Mouse (Mus musculus): ENCODE data around the gene Tnfrsf21.

Gene Tnfrsf21

DNA sequence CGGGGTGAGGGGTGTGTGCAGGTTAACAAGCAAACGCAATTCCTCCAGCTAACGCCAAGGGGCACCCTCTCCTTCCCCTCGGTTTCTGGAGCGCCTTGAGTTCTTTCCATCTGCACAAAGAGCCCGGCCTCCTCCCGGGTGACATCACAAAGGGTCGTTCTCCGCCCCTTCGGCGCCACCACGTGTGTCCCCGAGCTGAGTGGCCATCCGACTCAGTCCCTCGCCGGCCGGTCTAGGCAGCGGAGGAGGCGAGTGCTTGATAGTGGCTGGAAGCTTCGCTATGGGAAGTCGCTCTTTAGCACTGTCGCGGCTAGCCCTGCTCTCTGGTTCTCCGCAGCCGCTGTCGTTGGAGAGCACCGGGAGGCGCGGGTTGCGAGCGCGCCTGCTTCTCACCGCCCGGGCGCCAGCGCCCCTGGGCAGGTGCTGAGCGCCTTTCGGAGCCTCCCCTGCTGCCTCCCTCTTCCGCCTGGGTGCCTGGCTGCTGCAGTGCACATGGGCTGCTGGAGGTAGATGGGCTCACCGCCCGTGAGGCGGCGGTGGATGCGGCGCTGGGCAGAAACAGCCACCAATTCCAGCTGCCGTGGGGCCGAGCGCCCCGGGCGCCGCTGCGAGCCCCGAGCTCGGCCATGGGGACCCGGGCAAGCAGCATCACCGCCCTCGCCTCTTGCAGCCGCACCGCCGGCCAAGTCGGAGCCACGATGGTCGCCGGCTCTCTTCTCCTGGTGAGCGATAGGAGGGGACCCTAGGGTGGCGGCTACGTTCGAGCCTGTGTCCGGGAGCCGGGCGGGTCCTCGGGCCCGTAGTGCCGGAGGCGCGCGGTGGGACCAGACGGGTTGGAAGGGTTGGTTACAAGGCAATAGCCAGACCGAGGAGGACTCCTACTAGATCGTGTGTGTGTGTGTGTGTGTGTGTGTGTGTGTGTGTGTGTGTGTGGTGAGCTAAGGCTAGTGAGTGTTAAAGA, at the start of gene Tnfrsf21:
TSS of gene Tnfrsf21 (plus strand) at position 185 of the 961 bp plus-strand sequence.
- DNase-seq: peak; percentile 85

DNA sequence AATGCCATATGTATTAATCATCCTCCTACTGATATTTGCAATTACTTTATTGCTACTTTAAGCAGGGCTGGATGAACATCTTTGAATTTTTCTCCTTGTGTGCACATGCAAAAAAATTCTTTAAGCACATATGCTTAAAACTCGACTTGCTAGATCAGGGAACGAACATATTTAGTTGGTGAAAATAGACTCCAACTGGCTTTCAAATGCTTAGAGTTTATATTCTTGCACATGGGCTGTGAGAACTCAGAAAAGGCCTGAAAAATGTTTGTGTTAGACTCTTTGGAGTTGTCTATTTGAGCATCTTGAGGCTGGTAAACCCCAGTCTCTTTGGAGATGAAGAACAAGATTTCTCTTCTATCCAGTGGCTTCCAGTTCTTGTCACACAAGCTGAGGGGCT, 48.2 kb upstream of the Tnfrsf21 start:
- no peak for DNase-seq

DNA sequence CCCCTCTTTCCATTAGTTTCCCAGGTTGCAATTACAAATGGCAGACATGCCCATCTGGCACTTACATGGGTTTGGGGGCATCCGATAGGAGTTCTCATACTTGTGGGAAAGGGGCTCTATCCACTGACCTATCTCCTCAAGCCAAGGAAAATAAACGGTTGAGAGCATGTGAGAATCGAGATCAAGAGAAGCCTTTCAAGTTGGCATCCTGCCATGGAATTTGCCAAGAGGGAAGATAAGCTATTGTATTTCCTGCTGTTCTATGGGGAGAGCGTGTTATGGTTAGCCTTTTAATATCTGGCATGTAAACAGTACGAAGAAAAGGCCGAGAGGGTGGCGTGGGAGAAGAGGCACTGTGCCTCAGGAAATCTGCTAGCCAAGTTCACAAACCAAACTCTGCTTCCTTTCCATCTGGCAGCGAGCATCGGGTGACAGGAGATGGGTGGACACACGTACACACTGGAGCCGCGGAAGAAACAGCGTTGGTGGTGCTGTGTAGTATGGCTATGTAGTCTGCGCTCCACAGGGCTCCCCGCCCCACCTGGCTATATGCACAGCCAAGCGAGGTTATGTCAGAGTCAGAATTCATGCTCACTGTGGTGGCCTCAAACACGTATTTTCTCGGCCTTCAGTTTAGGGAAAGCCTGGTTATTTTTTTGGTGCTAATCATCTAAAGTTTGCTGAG, 40.9 kb upstream of the Tnfrsf21 start:
- no peak for DNase-seq

DNA sequence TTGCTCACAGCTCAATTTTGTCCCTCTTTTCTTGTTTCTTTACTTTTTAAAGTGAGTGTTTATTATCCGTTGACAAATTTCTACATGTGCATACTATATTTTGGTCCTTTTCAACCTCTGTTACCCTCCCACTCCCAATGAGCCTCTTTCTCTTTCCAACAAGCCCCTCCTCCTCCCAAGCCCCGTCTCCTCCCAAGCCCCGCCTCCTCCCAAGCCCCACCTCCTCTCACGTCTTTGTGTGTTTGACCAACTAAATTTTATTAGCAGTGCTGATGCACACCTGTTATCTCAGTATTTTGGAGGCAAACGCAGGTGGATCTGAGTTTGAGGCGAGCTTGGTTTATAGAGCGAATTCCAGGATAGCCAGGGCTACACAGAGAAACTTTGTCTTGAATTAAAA, 38.6 kb upstream of the Tnfrsf21 start:
- DNase-seq: no peak

DNA sequence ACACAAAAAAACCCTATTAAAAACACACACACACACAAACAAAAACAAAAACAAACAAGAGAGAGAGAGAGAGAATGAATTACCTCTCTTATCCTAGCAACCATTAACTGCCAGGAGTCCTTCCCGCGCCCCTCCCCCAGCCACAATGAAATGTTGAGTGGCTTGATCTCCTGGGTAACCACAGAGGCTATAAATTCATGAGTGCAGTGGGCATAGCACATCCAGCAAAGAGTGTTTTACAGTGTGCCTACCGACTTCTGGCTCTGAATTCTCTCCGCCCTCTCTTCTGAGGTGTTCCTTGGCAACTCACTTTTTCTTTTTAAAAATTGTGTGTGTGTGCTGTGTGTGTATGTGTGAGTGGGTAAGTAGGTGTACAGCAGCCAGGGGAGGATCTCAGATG, 38.0 kb upstream of the Tnfrsf21 start:
- DNase-seq: no peak

DNA sequence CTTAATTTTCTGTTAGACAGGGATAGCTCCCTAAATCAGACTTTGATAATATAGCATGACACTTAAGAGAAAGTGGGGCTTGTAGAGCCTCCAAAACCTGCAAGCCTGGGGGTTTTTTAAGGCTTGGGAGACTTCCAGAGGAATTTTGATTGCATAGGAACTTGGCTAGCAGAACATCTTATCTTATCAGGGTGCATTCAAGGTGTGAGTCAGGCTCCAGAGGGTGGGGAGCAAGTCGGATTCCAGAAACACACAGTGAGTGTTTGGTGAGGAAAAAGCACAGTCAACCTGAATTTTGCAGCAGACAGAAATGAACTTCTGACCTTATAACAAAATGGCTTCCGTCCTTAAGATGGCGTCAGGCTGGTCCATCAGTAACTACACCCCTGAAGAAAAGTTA, 34.5 kb upstream of the Tnfrsf21 start:
- no peak for DNase-seq

DNA sequence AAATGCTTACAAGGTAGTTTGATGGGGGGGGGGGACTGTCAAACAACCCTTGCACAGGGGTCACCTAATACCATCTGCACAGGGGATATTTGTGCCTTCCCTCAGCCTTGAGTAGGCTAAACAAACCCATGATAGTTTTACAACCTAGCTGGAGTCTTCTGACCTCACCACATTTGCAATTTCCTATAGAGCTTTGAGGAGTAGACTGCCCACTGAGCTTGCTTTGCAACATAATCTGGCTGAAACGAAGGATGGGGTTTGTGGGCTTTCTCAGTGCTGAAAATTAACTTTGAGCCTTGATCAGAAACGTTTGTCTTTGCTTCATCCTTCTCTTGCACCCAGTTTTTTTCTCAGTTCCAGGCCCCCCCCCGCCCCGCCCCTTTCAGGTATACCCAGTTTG, 33.8 kb upstream of the Tnfrsf21 start:
- no peak for DNase-seq

DNA sequence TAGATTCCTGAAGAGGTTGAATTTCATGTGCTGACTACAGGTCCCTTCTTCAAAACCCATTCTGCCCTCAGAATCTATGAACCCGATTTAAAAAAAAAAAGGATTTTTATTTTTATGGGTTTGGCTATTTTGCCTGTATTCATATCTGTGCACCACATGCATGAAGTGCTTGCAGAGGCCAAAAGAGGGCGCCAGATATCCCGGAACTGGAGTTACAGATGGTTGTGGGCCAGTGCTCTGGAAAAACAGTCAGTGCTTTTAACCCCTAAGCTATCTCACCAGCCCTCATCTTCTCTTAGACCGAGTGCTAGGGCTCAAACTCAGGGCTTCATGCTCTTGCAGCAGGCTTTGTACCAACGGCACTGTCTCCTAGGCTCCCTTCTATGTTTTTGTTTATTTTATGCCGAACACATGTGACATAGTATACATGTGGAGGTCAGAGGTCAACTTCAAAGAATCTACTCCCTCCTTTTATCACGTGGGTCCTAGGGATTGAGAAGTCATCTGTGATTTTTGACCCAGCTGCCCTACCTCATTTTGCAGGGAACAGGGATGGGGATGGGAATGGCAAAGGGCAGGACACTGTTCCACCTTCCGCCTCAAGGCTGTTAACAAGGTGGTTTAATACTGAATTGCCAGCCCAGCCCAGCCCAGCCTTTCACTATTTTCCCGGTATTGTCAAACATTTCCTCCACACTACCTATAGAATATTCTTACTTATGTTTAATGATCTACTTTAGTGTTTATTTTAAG, 30.3 kb upstream of the Tnfrsf21 start:
- peak; percentile 49 for DNase-seq

DNA sequence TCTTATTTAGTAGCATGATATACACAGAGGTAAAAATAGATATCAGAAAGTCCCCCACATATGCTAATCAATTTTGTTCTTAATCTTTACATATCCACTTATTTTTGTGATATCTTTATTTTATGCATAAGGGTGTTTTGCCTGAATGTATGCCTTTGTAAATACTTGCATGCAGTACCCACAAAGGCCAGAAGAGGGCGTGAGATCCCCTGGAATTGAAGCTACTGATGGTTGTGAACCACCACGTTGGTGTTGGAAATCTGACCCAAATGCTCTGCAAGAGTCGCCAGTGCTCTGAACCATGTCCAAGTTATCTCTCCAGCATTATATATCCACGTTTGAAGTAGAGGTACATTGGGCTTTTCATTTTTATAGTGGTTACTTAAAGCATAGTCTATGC, 28.7 kb upstream of the Tnfrsf21 start:
- peak; percentile 29 for DNase-seq

DNA sequence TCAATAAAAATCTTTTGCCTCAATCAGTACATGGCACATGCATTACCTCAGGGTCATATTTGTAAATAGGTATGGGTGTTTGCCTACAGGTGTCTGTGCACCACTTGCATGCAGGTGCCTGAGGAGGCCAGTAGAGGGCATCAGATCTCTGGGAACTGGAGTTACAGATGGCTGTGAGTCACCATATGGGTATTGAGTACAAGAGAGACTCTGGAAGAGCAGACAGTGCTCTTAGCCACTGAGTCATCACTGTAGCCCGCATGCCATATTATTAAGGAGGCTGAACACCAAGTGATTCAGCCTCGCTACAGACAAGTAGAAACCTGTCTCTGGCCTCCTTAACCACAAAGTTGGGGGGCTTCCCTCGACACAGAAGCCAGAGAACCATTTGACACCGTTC, 26.4 kb upstream of the Tnfrsf21 start:
- DNase-seq: no peak

DNA sequence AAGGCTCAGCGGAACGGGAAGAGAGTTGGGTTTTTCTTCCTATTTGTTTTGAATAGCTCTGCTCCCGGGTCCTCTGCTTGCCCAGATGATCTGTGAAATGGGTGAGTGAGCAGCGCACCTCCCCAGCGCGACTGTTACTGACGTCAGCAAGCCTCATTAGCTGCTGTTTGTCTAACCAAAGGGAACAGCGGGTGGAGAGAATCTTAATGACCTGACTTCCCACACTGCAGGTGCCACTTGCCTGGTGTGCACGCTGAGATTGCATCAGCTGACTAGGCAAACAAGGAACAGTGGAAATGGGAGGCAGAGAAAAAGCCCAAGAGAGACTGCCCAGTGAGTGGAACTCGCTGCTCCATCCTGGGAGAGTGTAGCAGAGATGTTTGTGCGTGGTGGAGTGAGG, 25.2 kb upstream of the Tnfrsf21 start:
- DNase-seq: no peak

DNA sequence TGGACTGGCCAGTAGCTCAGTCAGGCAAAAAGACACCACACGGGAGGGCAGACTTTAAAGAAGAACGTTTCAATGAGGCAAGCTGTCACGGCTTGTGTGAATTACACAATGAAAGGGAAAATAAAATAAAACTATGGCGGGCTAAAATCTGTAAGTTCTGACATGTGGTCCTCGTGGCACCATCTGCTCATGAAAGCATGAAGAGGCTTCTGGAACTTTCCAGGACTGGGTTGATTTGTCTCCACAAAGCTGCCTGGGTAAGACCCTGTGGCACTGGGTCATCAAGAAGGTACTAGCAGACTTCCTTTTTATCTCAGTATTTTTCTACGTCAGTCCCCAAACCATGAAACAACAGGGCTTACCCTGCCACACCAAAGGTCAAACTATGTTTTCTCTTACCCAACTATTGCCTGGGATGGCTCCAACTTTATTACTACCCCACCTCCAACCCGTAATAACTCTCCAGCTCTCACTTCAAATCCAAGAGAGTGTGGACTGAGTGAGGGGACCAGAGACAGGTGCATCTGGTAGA, 16.8 kb upstream of the Tnfrsf21 start:
- DNase-seq: no peak

DNA sequence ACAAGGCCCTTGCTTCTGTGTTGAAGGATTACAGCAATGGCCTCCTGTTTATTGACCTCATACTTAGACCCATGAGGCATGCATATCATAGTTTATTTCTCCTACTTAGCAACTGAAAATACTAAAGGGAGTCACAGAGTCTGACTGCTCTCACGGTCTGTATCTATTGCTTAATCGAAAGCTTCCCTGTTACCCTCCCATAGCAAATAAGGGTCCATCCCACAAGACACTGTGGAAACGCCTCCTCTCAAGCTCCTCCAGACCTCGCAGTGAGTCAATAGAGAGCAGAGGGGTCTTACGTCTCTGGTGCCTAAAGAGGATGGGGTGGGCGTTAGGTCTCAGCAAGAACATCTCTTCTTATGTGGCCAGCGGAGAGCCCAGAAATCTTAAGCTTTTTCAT, 15.8 kb upstream of the Tnfrsf21 start:
- DNase-seq: no peak

DNA sequence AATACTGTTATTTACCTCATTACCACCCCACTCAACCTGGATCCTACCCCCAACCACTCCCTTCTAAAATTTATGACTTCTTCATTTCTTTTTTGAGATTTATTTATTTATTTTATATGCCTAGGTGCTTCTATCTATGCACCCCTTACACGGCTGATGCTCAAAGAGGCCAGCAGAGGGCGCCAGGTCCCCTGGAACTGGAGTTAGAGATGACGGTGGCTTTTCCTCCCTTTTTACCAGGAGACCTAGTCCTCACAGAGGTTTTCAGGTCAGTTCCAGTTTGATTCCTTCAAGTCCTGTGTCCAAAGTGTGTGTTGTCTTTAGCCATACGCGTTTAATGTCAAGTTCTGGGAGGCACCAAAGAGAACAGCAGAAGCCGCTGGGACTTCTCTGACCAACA, 3.6 kb upstream of the Tnfrsf21 start:
- peak; percentile 76 for DNase-seq

DNA sequence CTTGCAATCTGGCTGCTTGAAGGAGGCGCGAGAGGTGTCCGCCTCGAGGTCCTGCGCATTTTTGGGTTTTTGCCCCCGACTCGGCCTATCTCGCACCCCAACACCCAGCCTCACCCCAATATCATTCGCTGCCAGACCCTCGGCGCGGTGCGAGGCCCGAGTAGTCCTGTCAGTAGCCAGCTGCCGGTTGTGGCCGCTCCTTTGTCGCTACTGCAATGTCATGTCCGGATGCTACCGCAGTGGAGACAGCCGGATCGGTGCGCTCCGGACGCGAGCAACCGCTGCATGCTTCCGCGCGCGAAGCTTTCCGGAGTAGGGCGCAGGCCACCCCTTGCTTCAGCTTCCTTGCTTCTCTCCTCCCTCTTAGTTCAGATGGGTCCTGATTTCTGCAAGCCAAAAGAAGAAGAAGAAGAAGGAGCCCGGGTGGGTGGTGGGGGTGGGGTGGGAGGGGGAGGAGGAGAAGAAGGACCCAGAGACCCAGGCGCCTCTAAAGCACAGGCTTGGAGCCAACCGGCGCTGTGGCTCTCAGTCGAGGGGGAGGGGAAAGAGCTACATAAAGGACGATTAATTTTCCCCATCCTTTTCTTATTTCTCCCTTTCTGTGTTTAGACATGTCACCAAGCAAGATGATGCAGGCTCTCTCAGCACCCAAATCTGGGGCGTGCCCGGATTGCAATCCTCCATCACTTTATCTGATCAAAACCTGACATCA, 1.1 kb downstream of the Tnfrsf21 start:
- peak; percentile 59 for DNase-seq

DNA sequence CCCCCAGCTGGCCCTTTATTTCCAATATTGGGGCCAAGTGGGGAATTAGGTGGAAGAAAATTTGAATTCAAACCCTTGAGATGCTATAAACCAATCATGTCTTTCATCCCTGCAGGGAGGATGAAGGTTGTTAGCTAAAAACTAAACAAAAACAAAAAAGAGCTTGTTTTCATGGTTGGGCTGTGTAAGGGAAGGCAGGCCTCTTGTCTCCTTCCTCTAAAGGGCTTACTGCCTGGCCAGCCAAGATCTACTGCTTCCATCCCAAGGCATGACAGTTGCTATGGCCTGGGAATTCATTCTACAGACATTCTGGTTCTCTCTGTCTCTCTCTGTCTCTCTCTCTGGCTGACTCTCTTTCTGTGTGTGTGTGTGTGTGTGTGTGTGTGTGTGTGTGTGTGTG, 1.7 kb downstream of the Tnfrsf21 start:
- DNase-seq: no peak

DNA sequence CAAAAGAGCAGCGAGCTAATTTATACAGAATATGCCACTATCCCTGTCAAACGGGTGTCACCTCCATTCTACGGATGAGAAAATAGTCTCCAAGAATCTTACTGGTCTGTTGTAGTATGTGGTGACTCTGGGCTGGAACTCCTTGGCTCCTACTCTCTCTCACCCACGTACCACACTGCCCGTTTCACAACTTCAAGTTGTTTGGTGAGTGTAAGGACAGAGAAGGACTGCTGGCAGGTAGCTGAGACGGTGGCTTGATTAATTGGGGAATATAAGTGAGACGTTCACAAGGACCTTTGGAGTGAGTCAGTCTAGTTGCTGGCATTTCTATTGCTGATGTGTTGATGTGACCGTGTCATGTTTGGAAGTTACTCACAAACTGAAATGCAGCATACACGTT, 3.3 kb downstream of the Tnfrsf21 start:
- DNase-seq: no peak

DNA sequence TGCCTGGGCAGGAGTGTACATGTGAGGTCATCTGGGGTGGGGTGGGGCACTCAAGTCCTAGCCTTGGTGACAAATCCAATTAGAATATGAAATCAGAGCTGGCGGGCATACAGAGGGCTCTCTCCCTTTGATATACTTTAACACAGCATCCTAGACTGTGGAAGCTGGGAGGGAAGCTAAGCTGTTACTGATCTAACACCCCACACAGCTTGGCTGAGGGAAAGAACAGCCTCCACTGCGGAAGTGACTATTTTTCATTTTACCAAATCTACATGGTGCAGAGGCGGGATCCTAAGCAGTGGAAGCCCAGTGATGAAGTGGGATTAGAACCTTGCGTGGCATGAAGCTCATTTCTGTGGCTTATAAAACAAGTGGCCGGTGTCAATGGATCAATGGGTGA, 4.7 kb downstream of the Tnfrsf21 start:
- no peak for DNase-seq

DNA sequence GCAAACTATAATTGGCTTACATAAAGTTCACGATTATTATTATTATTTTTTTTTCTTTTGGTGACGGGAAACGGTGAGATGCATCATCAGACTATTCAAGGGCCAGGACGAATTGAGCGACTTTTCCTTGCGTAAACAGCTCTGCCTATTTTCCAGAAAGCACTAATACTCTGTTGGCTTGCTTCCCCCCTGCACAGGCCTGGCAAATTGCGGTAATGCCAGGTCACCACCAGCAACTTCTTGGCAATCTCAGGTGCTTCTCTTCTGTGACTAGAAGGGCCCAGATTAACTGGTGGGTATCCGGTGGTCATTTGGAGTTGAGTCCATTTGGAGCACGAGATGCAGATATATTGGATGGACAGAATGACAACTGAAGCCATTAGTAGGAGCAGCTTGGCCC, 5.7 kb downstream of the Tnfrsf21 start:
- DNase-seq: no peak

DNA sequence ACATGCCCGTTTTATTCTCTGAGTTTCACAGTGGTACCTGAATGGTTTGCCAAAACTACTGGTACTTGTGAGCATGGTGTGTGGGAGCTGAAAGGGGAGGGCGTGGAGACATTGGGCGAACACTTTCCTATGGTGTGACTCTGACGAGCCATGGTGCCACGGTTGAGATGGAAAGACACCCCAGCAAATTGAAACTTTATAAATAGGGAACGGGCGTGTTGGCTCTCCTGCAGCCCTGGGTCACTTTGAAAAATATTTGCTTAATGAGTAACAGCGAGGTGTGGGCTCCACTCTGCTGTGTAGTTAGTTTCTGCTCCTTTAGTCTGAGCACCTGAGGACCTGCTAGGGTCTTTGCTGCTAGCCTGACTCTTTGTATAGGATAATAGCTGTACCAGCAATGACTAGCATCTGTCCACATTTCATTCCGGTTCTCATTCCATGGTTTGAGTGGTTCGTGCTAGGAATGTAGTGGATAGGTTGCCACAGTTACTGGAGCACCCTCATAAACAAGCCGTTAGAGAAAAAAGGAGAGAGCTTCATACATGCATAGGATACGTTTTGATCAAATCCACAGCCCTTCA, 7.4 kb downstream of the Tnfrsf21 start:
- DNase-seq: no peak

DNA sequence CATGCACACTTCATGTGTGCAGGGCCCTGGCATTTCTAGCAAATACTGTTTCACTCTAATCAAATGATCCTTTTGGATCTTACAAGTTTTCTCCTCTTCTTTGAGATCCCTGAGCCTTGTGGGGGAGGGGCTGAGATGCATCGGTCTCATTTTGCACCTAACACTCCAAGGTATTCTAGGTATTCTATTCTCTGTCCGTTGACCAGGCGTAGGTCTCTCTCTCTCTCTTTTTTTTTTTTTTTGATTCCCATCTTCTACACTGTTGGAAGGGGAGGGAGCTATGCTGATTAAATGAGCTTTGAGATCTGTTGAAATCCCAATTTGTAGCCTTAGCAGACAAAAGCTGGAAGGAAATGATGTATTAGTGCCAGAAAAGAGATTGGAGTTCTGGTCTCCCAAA, 8.2 kb downstream of the Tnfrsf21 start:
- DNase-seq: no peak

DNA sequence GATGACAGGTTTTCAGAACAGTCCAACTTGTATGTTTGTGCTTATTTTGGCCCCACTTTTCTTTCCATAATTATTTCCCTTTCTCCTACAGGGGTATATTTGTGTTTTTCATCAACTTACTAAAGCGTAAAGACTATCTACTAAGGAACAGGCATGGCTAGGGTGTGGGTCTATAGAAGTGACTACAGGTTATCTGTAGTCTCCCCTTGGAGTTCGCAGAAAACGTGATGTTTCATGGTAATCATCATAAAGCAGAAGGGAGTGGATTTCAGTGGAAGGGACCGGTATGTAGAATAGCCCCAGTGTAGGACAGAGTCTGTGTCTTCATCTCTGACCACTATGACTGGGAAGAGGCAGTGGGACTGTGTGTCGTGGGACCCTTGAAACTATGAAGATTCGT, 8.7 kb downstream of the Tnfrsf21 start:
- DNase-seq: no peak
